Mouse (Mus musculus): ENCODE results near the gene E130311K13Rik. TPM values are rescaled to one million over a fixed set of nuclear protein-coding genes. Genes with fewer than 3 reads are reported as not detected.

Gene E130311K13Rik
- polyA plus RNA-seq, 1 experiment, result 1.3 TPM

GRCm38 (mm10) chr3:63865069-63865468, 64.2 kb downstream of the E130311K13Rik start:
- H3K27me3 ChIP-seq (ENCODE audit: control insufficient read depth, insufficient read depth, low read length), result no peaks in the 10 kb centered on the region
- H3K4me1 ChIP-seq (ENCODE audit: control insufficient read depth, insufficient read depth, low read length), result no peaks in the 10 kb centered on the region
- no peak overlapping the region for H3K4me3 ChIP-seq (ENCODE audit: control insufficient read depth, low read depth, low read length)
- no peak for TF ChIP-seq POLR2A (IDR thresholded peaks at IDR 0.05; ENCODE audit: control insufficient read depth, low read depth, low read length)
- no peak for TF ChIP-seq CTCF (IDR thresholded peaks at IDR 0.05; ENCODE audit: control insufficient read depth, insufficient read depth, insufficient replicate concordance, low read depth, low read length)
- no peak overlapping the region for H3K27ac ChIP-seq (ENCODE audit: control insufficient read depth, insufficient read depth, low read depth, low read length)
- no peaks in the 10 kb centered on the region for H3K36me3 ChIP-seq (ENCODE audit: control insufficient read depth, insufficient read depth, low read length)

Other genes starting within 250 kb of the E130311K13Rik start
- gene Plch1, start 30.0 kb downstream of the E130311K13Rik start, polyA plus RNA-seq (2012; rRNA removed), result 0.23 and 0.26 TPM in 2 replicates
- 17.6 and 18.5 TPM in 2 replicates for gene Slc33a1, start 35.3 kb upstream of the E130311K13Rik start, polyA plus RNA-seq (2012; rRNA removed)
- 17.9 and 21.5 TPM in 2 replicates for gene Gmps, start 46.6 kb upstream of the E130311K13Rik start, polyA plus RNA-seq (2012; rRNA removed)
- 0.13 and 0.15 TPM in 2 replicates for gene Vmn2r1, start 152.1 kb upstream of the E130311K13Rik start, polyA plus RNA-seq (2012; rRNA removed)
- gene Vmn2r2, start 212.5 kb upstream of the E130311K13Rik start, polyA plus RNA-seq (2012; rRNA removed), result not detected in 2 replicates